Mouse (Mus musculus): ENCODE results near the gene Bri3bp. TPM values are rescaled to one million over a fixed set of nuclear protein-coding genes. Genes with fewer than 3 reads are reported as not detected.
A peak's percentile ranks its signal among the peaks of the same experiment; 100 is the strongest.

Bri3bp gene
- polyA plus RNA-seq, 1 experiment from 2014 or later: 41.6 TPM

DNA sequence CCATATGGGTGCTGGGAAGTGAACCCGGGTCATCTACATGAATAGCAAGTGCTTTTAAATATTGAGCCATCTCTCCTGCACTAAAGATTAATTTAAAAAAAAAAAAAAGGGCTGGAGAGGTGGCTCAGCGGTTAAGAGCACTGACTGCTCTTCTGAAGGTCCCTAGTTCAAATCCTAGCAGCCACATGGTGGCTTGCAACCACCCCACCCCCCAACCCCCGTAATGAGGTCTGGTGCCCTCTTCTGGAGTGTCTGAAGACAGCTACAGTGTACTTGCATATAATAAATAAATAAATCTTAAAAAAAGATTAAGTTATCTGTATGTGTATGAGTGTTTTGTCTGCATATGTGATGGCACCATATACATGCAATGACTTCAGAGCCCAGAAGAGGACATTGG, 19.2 kb downstream of the Bri3bp start:
- Histone ChIP-seq H3K4me3 (ENCODE audit: low read depth, low read length) (no peak overlapping the region), H3K9ac (ENCODE audit: low read depth, low read length) (no peak overlapping the region), H3K27ac (ENCODE audit: low read length) (no peak overlapping the region), H3K9me3 (replicated peaks; ENCODE audit: control insufficient read depth, low read length, poor library complexity, severe bottlenecking) (no peaks in the 10 kb centered on the region), H3K4me1 (ENCODE audit: control insufficient read depth, insufficient read depth, low read length) (peaks cover 3% of the 10 kb centered on the region; the same call in 1 of the 2 replicates), H3K36me3 (ENCODE audit: control insufficient read depth, insufficient read depth, low read length) (peaks cover 6% of the 10 kb centered on the region; the same call in 1 of the 2 replicates), H3K27me3 (ENCODE audit: control insufficient read depth, insufficient read depth, low read depth, low read length) (no peaks in the 10 kb centered on the region), H3K4me2 (ENCODE audit: low read length) (no peak overlapping the region)
- no peak for ATAC-seq
- 84% methylated on average over 3 of the region's 3 CpGs for WGBS

DNA sequence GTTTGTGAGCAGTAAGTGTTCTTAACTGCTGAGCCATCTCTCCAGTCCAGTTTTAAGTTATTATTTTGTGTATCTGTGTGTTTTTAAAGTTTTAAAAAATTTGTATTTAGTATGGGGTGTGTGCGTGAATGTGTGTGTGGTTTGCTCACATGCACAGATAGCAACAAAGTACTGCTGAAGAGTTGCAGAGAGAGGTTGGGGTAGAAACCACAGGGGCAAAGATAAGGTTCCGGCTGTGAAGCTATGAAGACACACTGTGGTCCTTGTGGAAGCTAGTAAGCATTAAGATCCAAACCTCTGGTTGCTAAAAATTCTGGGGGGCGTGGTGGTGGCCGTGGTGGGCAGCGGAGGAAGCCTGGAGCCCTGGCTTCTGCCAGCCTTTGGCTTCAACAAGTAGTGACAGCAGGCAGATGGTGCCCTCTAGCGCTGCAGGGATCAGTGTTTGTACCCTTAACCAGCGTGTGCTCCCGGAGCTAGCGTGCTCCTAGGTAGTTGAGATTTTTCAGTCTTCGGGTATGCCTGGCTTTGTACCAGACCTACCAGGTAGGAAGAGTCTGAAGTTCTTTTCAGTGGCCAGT, 20.6 kb downstream of the Bri3bp start:
- no peak overlapping the region for H3K4me3 ChIP-seq (ENCODE audit: low read depth, low read length)
- H3K36me3 ChIP-seq (ENCODE audit: control insufficient read depth, insufficient read depth, low read length): no peaks in the 10 kb centered on the region
- no peaks in the 10 kb centered on the region for H3K27me3 ChIP-seq (ENCODE audit: control insufficient read depth, insufficient read depth, low read depth, low read length)
- no peak for ATAC-seq
- peaks cover 6% of the 10 kb centered on the region for H3K4me1 ChIP-seq (ENCODE audit: control insufficient read depth, insufficient read depth, low read length)
- WGBS: 54% methylated on average over 10 of the region's 10 CpGs
- H3K4me2 ChIP-seq (ENCODE audit: low read length): no peak overlapping the region
- no peak overlapping the region for H3K9ac ChIP-seq (ENCODE audit: low read depth, low read length)
- no peak overlapping the region for H3K27ac ChIP-seq (ENCODE audit: low read length)
- no peaks in the 10 kb centered on the region for H3K9me3 ChIP-seq (replicated peaks; ENCODE audit: control insufficient read depth, low read length, poor library complexity, severe bottlenecking)

DNA sequence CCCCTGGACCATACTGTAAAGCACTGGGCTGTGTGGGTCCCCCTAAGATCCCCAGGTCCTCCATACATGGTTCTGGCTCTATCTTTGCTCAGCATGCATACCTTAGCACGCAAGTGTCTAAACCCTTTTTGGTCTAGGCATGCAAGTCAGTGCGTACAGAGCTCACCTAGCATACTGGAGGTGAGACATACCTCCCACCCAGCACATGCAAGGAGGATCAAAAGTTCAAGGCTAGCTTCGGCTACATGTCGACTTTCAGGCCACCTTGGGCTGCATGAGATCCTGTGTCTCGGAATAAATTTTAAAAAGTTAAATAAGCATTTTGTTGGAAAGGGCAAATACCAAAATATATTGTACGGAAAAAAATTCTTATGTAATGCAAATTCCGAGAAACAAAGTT, 23.8 kb downstream of the Bri3bp start:
- ATAC-seq: peak; percentile 46

DNA sequence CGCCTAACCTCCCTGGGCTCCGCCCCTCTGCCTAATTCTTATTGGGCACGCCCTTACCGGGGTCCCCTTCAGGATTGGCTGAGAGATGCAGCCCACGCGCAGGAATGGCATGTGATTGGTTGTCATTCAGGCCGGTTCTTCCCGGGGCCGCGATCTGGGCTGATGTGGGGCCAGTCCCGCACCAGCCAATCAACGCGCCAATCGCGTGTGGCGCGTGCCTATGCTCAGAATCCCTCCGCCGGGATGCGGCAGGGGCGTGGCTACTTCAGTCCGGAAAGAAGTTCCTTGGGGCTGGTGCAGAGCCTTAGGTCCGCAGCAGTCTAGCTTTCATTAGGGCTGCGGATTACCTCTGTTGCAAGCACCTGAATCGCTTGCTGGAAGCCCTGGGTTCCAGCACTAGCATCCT, 24.3 kb downstream of the Bri3bp start:
- peaks cover 6% of the 10 kb centered on the region for H3K4me1 ChIP-seq (ENCODE audit: control insufficient read depth, insufficient read depth, low read length)
- WGBS: under 1% methylated on average over 25 of the region's 25 CpGs
- H3K4me3 ChIP-seq (ENCODE audit: low read depth, low read length): peak overlapping the region; percentile 34
- no peaks in the 10 kb centered on the region for H3K9me3 ChIP-seq (replicated peaks; ENCODE audit: control insufficient read depth, low read length, poor library complexity, severe bottlenecking)
- peak overlapping the region; percentile 72 for H3K27ac ChIP-seq (ENCODE audit: low read length)
- peak overlapping the region; percentile 58 for H3K4me2 ChIP-seq (ENCODE audit: low read length)
- ATAC-seq: peak; percentile 99
- peak overlapping the region; percentile 22; the same call in 1 of the 2 replicates for H3K9ac ChIP-seq (ENCODE audit: low read depth, low read length)
- H3K36me3 ChIP-seq (ENCODE audit: control insufficient read depth, insufficient read depth, low read length): no peaks in the 10 kb centered on the region
- H3K27me3 ChIP-seq (ENCODE audit: control insufficient read depth, insufficient read depth, low read depth, low read length): no peaks in the 10 kb centered on the region

More for the DNA sequence above, 23.8 kb downstream of the Bri3bp start:
- no peaks in the 10 kb centered on the region for H3K36me3 ChIP-seq (ENCODE audit: control insufficient read depth, insufficient read depth, low read length)
- peak overlapping the region; percentile 58 for H3K4me2 ChIP-seq (ENCODE audit: low read length)
- H3K27ac ChIP-seq (ENCODE audit: low read length): peak overlapping the region; percentile 72
- whole genome bisulfite sequencing: 41% methylated on average over 7 of the region's 7 CpGs
- no peak overlapping the region for H3K9ac ChIP-seq (ENCODE audit: low read depth, low read length)
- peaks cover 6% of the 10 kb centered on the region for H3K4me1 ChIP-seq (ENCODE audit: control insufficient read depth, insufficient read depth, low read length)
- H3K27me3 ChIP-seq (ENCODE audit: control insufficient read depth, insufficient read depth, low read depth, low read length): no peaks in the 10 kb centered on the region
- no peaks in the 10 kb centered on the region for H3K9me3 ChIP-seq (replicated peaks; ENCODE audit: control insufficient read depth, low read length, poor library complexity, severe bottlenecking)
- H3K4me3 ChIP-seq (ENCODE audit: low read depth, low read length): peak overlapping the region; percentile 34

DNA sequence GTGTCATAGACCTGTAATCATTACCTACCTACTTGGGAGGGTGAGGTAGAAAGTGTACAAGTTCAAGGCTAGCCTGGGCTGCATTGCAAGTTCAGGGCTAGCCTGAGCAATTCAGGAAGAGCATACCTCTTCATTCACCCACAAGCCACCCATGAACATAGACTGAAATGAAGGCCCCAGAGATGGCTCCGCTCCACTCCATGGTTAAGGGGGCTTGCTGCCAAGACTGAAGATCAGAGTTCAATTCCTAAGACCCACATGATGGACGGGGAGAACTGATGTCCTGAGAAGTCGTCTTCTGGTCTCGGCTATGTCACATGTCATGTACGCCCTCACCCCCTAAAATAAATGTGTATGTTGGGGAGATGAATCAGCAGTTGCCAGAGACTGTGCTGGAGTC, 25.1 kb downstream of the Bri3bp start:
- no peak for ATAC-seq
- H3K4me1 ChIP-seq (ENCODE audit: control insufficient read depth, insufficient read depth, low read length): peaks cover 6% of the 10 kb centered on the region
- H3K36me3 ChIP-seq (ENCODE audit: control insufficient read depth, insufficient read depth, low read length): no peaks in the 10 kb centered on the region
- 90% methylated on average over 5 of the region's 5 CpGs for WGBS
- H3K9ac ChIP-seq (ENCODE audit: low read depth, low read length): no peak overlapping the region
- peak overlapping the region; percentile 53 for H3K27ac ChIP-seq (ENCODE audit: low read length)
- H3K27me3 ChIP-seq (ENCODE audit: control insufficient read depth, insufficient read depth, low read depth, low read length): no peaks in the 10 kb centered on the region
- no peak overlapping the region for H3K4me3 ChIP-seq (ENCODE audit: low read depth, low read length)
- H3K9me3 ChIP-seq (replicated peaks; ENCODE audit: control insufficient read depth, low read length, poor library complexity, severe bottlenecking): no peaks in the 10 kb centered on the region
- H3K4me2 ChIP-seq (ENCODE audit: low read length): no peak overlapping the region; the same call in 1 of the 2 replicates

DNA sequence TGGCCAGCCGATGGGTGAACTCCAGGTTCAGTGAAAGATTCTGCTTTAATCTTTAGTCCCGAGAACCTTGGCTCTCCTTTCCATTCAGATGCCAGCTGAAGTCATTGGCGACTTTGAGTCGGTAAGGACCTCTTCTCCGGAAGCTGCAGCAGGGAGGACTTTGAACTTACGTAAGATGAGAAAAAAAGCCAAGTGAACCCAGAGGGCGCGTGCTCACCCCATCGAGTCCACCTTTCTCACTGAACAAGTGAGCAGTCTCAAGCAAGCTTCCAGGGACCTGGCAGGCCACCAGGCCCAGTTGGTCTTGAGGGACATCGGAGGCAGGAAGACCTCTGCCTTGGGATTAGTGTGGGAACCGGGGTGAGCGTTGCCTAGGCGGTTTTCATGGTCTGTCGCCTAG, 25.9 kb downstream of the Bri3bp start:
- H3K27me3 ChIP-seq (ENCODE audit: control insufficient read depth, insufficient read depth, low read depth, low read length): no peaks in the 10 kb centered on the region
- WGBS: 86% methylated on average over 14 of the region's 14 CpGs
- H3K36me3 ChIP-seq (ENCODE audit: control insufficient read depth, insufficient read depth, low read length): no peaks in the 10 kb centered on the region
- H3K4me1 ChIP-seq (ENCODE audit: control insufficient read depth, insufficient read depth, low read length): peaks cover 6% of the 10 kb centered on the region
- ATAC-seq: no peak
- no peak overlapping the region for H3K9ac ChIP-seq (ENCODE audit: low read depth, low read length)
- no peak overlapping the region for H3K4me2 ChIP-seq (ENCODE audit: low read length)
- no peak overlapping the region for H3K27ac ChIP-seq (ENCODE audit: low read length)
- no peaks in the 10 kb centered on the region for H3K9me3 ChIP-seq (replicated peaks; ENCODE audit: control insufficient read depth, low read length, poor library complexity, severe bottlenecking)
- no peak overlapping the region for H3K4me3 ChIP-seq (ENCODE audit: low read depth, low read length)

DNA sequence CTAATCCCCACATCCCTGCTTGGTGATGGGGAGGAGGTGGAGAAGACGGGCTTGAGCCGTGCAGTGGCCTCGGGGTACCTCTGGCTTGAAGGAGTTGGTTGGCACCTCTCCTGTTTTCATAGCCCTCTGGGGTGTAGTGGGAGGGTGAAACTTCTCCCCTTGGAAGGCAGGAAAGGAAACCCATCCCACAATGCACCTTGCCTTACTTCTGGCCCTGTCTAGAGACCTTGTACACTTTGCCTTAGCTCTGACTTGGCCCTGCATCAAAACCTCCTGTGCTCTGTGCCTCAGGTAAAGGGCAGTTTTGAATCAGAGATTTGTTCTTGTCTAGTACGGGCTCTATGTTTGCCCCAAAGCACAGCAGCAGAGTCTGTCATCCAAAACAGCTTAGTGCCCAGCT, 29.3 kb downstream of the Bri3bp start:
- H3K4me2 ChIP-seq (ENCODE audit: low read length): no peak overlapping the region
- H3K9me3 ChIP-seq (replicated peaks; ENCODE audit: control insufficient read depth, low read length, poor library complexity, severe bottlenecking): no peaks in the 10 kb centered on the region
- H3K27ac ChIP-seq (ENCODE audit: low read length): no peak overlapping the region
- no peak overlapping the region for H3K4me3 ChIP-seq (ENCODE audit: low read depth, low read length)
- no peak overlapping the region for H3K9ac ChIP-seq (ENCODE audit: low read depth, low read length)
- 68% methylated on average over 4 of the region's 4 CpGs for WGBS
- H3K36me3 ChIP-seq (ENCODE audit: control insufficient read depth, insufficient read depth, low read length): no peaks in the 10 kb centered on the region
- no peak for ATAC-seq
- no peaks in the 10 kb centered on the region for H3K27me3 ChIP-seq (ENCODE audit: control insufficient read depth, insufficient read depth, low read depth, low read length)
- H3K4me1 ChIP-seq (ENCODE audit: control insufficient read depth, insufficient read depth, low read length): peaks cover 3% of the 10 kb centered on the region; the same call in 1 of the 2 replicates

DNA sequence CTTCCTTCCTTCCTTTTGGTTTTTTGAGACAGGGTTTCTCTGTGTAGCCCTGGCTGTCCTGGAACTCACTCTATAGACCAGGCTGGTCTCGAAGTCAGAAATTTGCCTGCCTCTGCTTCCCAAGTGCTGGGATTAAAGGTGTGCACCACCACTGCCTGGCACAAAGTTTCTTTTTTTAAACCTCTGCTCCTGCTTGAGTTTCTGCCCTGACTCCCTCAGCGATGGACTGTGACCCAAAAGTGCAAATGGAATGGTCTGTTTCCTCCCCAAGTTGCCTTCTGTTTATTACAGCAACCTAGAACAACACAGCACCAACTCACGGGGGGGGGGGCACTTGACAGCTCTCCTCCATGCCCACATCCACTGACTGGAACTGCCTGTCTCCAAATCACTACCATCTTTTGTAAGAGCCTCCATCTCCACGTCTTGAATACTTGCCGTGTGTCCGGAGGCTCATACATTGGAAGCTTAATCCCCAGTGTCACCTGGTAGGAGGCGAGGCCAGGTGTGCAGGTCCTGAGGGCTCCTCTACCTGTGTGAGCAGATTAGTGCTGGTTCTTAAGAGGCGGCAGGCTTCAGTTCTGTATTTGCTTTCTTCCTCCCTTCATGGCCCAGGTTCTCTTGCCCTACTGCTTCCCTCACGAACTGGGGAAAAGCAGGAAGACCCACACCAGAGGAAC, 31.6 kb downstream of the Bri3bp start:
- Histone ChIP-seq H3K36me3 (ENCODE audit: control insufficient read depth, insufficient read depth, low read length) (no peaks in the 10 kb centered on the region), H3K4me2 (ENCODE audit: low read length) (no peak overlapping the region), H3K9me3 (replicated peaks; ENCODE audit: control insufficient read depth, low read length, poor library complexity, severe bottlenecking) (no peaks in the 10 kb centered on the region), H3K27me3 (ENCODE audit: control insufficient read depth, insufficient read depth, low read depth, low read length) (no peaks in the 10 kb centered on the region), H3K4me1 (ENCODE audit: control insufficient read depth, insufficient read depth, low read length) (peaks cover 17% of the 10 kb centered on the region), H3K27ac (ENCODE audit: low read length) (no peak overlapping the region), H3K4me3 (ENCODE audit: low read depth, low read length) (no peak overlapping the region), H3K9ac (ENCODE audit: low read depth, low read length) (no peak overlapping the region)
- 77% methylated on average over 9 of the region's 9 CpGs for WGBS
- ATAC-seq: no peak

DNA sequence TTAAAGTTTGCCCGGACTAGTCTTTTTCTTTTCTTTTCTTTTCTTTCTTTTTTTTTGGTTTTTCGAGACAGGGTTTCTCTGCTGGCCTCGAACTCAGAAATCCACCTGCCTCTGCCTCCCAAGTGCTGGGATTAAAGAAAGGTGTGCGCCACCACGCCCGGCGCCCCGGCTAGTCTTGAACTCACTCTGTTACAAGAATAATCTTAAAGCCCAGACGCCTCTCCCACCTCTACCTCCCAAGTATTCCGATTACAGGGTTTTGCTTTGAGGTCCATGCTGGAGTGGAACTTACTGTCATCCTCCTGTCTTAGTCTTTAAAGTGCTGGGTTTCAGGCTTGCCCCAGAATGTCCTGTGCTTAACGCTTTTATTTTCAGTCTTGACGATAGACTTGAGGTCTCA, 33.7 kb downstream of the Bri3bp start:
- Histone ChIP-seq H3K4me2 (ENCODE audit: low read length) (peak overlapping the region; percentile 91), H3K9ac (ENCODE audit: low read depth, low read length) (peak overlapping the region; percentile 52; the same call in 1 of the 2 replicates), H3K27ac (ENCODE audit: low read length) (peak overlapping the region; percentile 87), H3K36me3 (ENCODE audit: control insufficient read depth, insufficient read depth, low read length) (no peaks in the 10 kb centered on the region), H3K4me1 (ENCODE audit: control insufficient read depth, insufficient read depth, low read length) (peaks cover 28% of the 10 kb centered on the region), H3K4me3 (ENCODE audit: low read depth, low read length) (peak overlapping the region; percentile 85), H3K9me3 (replicated peaks; ENCODE audit: control insufficient read depth, low read length, poor library complexity, severe bottlenecking) (no peaks in the 10 kb centered on the region), H3K27me3 (ENCODE audit: control insufficient read depth, insufficient read depth, low read depth, low read length) (no peaks in the 10 kb centered on the region)
- ATAC-seq: no peak
- 63% methylated on average over 12 of the region's 12 CpGs for WGBS

All from midbrain, embryonic 16.5 days (tissue).